Mouse (Mus musculus): ENCODE data around the gene Pigl. TPM values are rescaled to one million over a fixed set of nuclear protein-coding genes. Genes with fewer than 3 reads are reported as not detected.

Gene Pigl
- 10.5 and 10.7 TPM in 2 replicates for polyA plus RNA-seq (2016; fragmentation: Nextera tagmentation; extraction: Ambion mirVana)

DNA sequence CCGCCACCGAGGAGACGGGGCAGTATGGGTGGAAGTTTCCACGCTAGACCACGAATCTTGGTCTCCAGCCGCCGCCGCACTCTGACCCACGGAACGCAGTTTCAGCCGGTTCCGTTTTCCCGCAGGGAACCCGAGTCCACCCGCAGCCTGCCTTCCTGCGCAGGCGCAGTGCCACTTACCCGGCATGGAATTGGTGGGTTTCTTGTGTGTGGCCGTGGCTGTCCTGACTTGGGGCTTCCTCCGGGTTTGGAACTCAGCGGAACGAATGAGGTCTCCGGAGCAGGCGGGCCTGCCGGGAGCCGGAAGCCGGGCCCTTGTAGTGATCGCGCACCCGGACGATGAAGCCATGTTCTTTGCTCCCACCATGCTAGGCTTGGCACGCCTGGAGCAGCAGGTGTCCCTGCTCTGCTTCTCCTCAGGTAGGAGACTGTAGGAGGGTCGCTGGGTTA lies at the start of gene Pigl, which contains the start of gene Ncor1:
Pigl (plus strand) TSS at position 185 of the 449 bp plus-strand sequence.
Ncor1 (minus strand) TSS at position 266 of the 449 bp plus-strand sequence.
- WGBS = under 1% methylated on average over 33 of the region's 33 CpGs
- Histone ChIP-seq H3K4me2 (replicated peaks) (peak within 1 kb of the TSS; percentile 87), H3K27ac (peak within 1 kb of the TSS; percentile 98), H3K4me1 (peaks cover 13% of the 10 kb centered on the region), H3K9ac (peak within 1 kb of the TSS; percentile 99), H3K36me3 (no peaks in the 10 kb centered on the region), H3K9me3 (replicated peaks) (no peaks in the 10 kb centered on the region), H3K4me3 (peak within 1 kb of the TSS; percentile 95), H3K27me3 (no peaks in the 10 kb centered on the region)
- peak; percentile 50 for ATAC-seq (ENCODE audit: low FRiP score)

DNA sequence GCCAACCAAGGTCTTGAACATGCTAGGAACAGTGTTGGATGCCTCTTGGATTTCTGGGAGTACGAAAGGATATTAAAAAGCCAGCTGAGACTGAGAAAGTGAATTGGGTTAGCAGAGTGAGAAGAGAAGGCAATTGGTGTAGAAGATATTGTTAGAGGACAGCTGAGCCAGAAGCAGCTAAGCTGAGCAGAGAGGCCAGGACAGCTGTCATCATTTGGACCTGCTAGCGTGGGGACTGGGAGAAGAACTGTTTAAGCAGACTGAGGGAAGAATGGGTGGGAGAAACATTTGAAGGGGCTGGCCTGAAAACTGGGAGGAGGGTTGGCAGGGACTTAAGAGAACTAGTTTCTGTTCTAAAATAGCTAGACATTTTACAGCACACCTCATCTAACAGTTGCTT lies 49.4 kb upstream of the Pigl start:
- Histone ChIP-seq H3K4me3 (no peak overlapping the region), H3K4me1 (no peaks in the 10 kb centered on the region), H3K9ac (no peak overlapping the region), H3K27ac (no peak overlapping the region), H3K9me3 (replicated peaks) (no peaks in the 10 kb centered on the region), H3K27me3 (no peaks in the 10 kb centered on the region), H3K4me2 (replicated peaks) (no peak overlapping the region), H3K36me3 (peaks cover 19% of the 10 kb centered on the region)
- 91% methylated on average over 2 of the region's 2 CpGs for WGBS
- ATAC-seq (ENCODE audit: low FRiP score) = no peak

DNA sequence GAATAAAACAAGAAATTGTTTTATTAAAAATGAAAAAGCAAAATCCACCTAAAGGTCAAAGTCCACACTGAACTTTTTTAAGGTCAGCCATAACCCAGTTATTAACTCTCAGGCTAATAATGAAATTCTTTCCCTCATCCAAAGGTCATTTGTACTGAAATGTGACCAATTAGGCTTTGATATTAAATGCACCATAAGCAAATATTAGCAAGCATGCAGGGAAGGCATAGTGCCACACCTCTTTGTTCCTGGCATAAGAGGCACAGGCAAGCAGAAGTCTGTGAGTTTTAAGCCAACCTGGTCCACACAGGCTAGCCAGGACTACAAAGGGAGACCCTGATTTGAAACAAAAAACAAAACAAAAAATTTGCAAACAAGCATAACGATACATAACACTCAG lies 48.6 kb upstream of the Pigl start:
- no peaks in the 10 kb centered on the region for H3K4me1 ChIP-seq
- no peak for ATAC-seq (ENCODE audit: low FRiP score)
- no peak overlapping the region for H3K9ac ChIP-seq
- no peak overlapping the region for H3K4me3 ChIP-seq
- H3K27ac ChIP-seq = no peak overlapping the region
- no peaks in the 10 kb centered on the region for H3K27me3 ChIP-seq
- 98% methylated on average over 1 of the region's 1 CpGs for WGBS
- H3K4me2 ChIP-seq (replicated peaks) = no peak overlapping the region
- H3K36me3 ChIP-seq = peaks cover 27% of the 10 kb centered on the region
- no peaks in the 10 kb centered on the region for H3K9me3 ChIP-seq (replicated peaks)

DNA sequence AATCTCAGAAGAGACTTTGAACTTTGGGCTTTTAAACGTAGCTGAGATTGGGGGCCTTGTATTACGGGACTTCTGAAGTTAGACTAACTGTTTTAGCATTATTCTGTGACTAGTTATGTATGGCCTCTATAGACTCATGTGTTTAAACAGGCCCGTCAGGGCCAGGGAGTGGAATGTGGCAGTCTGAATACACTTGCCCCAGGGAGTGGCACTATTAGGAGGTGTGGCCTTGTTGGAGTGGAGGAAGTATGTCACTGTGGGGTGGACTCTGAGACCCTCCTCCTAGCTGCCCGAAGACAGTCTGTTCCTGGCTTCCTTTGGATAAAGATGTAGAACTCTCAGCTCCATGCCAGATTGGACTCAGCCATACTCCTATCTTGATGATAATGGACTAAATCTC lies 43.2 kb upstream of the Pigl start:
- Histone ChIP-seq H3K27me3 (no peaks in the 10 kb centered on the region), H3K9ac (no peak overlapping the region), H3K4me3 (no peak overlapping the region), H3K27ac (no peak overlapping the region), H3K4me2 (replicated peaks) (no peak overlapping the region), H3K36me3 (peaks cover 40% of the 10 kb centered on the region), H3K4me1 (no peaks in the 10 kb centered on the region), H3K9me3 (replicated peaks) (no peaks in the 10 kb centered on the region)
- WGBS = 90% methylated on average over 4 of the region's 4 CpGs
- ATAC-seq (ENCODE audit: low FRiP score) = no peak

DNA sequence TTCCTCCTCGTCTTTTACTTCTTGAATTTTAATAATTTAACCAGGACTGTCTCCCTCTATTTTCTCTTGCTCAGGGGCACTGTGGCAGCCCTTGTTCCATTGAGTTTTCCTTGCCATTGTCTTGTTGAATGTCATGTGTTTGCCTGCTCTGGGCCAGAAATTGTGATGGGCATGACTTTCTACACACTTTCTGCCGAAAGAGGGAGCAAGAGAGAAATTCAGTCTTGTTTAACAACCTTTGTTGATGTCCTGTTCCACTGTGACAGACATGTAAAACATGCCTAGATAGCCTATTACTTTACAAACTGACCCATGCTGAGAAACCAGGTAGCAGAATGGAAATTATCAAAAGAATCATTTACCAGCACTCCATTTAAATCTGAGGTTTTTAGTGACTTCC lies 33.7 kb upstream of the Pigl start:
- Histone ChIP-seq H3K27ac (no peak overlapping the region), H3K4me1 (no peaks in the 10 kb centered on the region), H3K4me3 (no peak overlapping the region), H3K36me3 (peaks cover 23% of the 10 kb centered on the region), H3K9me3 (replicated peaks) (no peaks in the 10 kb centered on the region), H3K4me2 (replicated peaks) (no peak overlapping the region), H3K9ac (no peak overlapping the region), H3K27me3 (no peaks in the 10 kb centered on the region)
- 72% methylated on average over 2 of the region's 2 CpGs for WGBS
- no peak for ATAC-seq (ENCODE audit: low FRiP score)

DNA sequence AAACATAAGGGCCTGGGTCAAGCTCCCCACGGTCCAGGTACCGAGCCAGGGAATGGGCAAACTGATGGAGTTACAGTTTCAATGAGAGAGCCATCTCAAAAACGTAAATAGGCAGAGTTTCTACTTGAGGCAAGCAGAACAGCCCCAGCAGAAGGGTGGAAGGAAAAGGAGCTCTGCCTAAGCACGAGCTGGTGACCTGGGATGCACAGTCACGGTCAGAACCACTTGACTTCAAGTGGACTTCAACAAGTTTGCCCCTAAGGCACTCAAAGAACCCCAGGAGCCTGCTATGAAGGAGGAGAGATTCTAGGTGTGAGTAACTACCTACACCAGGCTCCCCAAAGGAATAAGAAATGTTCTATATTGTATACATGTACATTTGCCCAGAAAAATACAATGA lies 32.0 kb upstream of the Pigl start:
- no peak overlapping the region for H3K27ac ChIP-seq
- WGBS = 94% methylated on average over 5 of the region's 5 CpGs
- no peaks in the 10 kb centered on the region for H3K4me1 ChIP-seq
- H3K27me3 ChIP-seq = no peaks in the 10 kb centered on the region
- H3K9me3 ChIP-seq (replicated peaks) = no peaks in the 10 kb centered on the region
- no peak for ATAC-seq (ENCODE audit: low FRiP score)
- no peak overlapping the region for H3K4me3 ChIP-seq
- H3K9ac ChIP-seq = no peak overlapping the region
- peaks cover 29% of the 10 kb centered on the region for H3K36me3 ChIP-seq
- H3K4me2 ChIP-seq (replicated peaks) = no peak overlapping the region

DNA sequence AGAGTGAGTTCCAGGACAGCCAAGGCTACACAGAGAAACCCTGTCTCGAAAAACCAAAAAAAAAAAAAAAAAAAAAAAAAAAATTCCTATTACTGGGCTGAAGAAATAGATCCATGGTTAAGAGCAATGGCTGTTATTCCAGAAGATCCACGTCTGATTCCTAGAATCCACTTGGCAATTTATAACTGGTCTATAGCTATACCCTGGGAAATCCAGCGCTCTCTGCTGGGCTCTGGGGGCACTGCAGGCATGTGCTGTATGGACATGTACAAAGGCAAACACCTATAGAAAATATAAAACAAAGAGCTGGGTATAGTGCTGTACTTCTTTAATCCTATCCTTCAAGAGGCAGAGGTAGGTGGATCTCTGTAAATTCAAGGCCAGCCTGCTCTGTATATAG lies 31.2 kb upstream of the Pigl start:
- WGBS = 92% methylated on average over 2 of the region's 3 CpGs
- ATAC-seq (ENCODE audit: low FRiP score) = no peak
- Histone ChIP-seq H3K4me1 (no peaks in the 10 kb centered on the region), H3K9ac (no peak overlapping the region), H3K27me3 (no peaks in the 10 kb centered on the region), H3K9me3 (replicated peaks) (no peaks in the 10 kb centered on the region), H3K4me2 (replicated peaks) (no peak overlapping the region), H3K27ac (no peak overlapping the region), H3K36me3 (peaks cover 26% of the 10 kb centered on the region), H3K4me3 (no peak overlapping the region)

DNA sequence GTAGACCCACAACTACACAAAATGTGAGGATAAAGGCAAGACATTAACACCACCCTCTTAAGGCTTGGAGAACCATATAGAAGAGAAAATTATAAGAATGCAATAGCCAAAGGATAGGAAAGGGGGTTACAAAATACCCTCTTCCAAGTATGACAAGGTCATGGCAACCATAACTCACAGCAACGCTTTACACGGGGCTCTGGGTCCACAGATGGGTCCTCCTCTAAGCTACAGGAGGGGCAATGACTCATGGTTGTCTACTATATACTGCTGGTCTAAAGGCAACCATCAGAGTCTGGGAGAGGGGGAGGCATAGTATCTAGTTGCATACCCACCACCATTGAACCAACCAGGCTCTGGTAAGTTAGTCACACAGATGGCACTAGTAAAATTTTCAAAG lies 26.0 kb upstream of the Pigl start:
- Histone ChIP-seq H3K27ac (no peak overlapping the region), H3K4me1 (no peaks in the 10 kb centered on the region), H3K9me3 (replicated peaks) (no peaks in the 10 kb centered on the region), H3K27me3 (no peaks in the 10 kb centered on the region), H3K9ac (no peak overlapping the region), H3K4me2 (replicated peaks) (no peak overlapping the region), H3K4me3 (no peak overlapping the region), H3K36me3 (peaks cover 32% of the 10 kb centered on the region)
- WGBS = 97% methylated on average over 2 of the region's 2 CpGs
- ATAC-seq (ENCODE audit: low FRiP score) = no peak

DNA sequence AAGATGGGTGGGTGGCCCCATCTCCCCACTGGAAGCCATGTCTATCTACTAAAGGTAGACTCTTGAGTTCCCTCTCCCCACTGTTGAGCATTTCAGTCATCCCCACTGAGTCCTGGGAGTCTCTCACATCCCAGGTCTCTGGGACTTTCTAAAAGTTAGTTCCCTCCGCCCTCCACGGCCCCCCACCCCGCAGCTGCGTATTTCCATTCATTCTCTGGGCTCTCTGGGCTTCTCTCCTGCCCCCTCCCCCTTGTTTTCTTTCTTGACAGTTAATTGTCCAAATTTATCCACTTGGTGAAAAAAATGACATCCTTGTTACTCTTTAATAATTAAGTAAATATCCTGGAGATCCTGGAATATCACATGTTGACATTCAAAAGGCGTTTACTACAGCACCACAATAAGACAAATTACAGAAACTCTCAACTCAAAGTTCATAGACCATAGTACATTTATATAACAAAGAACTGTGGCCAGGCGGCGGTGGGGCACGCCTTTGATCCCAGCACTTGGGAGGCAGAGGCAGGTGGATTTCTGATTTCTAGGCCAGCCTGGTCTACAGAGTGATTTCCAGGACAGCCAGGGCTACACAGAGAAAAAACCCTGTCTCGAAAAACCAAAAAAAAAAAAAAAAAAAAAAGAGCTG lies 17.5 kb upstream of the Pigl start:
- H3K36me3 ChIP-seq = peaks cover 16% of the 10 kb centered on the region
- no peak overlapping the region for H3K27ac ChIP-seq
- no peak overlapping the region for H3K4me2 ChIP-seq (replicated peaks)
- no peak overlapping the region for H3K4me3 ChIP-seq
- H3K9me3 ChIP-seq (replicated peaks) = no peaks in the 10 kb centered on the region
- ATAC-seq (ENCODE audit: low FRiP score) = no peak
- H3K27me3 ChIP-seq = no peaks in the 10 kb centered on the region
- H3K4me1 ChIP-seq = no peaks in the 10 kb centered on the region
- no peak overlapping the region for H3K9ac ChIP-seq
- WGBS = 95% methylated on average over 9 of the region's 9 CpGs

DNA sequence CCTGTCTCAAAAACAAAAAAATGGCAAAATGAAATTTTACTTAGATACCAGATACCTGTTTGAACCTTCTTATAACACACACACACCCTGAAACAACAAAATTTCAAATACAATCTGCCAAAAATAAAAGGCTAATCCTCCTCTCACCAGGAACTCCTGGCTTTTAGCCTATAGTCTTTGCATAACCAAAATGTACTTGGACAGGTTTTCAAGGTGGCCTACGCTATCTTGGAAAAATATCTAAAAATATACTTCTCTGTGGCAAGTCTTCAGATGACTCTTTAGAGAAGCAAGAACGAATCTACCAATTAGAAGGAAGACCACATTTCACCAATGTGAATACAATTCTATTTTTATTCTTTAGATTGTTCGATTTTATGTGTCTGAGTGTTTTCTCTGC lies 12.5 kb upstream of the Pigl start:
- H3K4me1 ChIP-seq = no peaks in the 10 kb centered on the region
- 99% methylated on average over 3 of the region's 3 CpGs for WGBS
- no peak overlapping the region for H3K9ac ChIP-seq
- no peak overlapping the region for H3K27ac ChIP-seq
- H3K4me3 ChIP-seq = no peak overlapping the region
- no peaks in the 10 kb centered on the region for H3K9me3 ChIP-seq (replicated peaks)
- H3K36me3 ChIP-seq = peaks cover 9% of the 10 kb centered on the region
- no peak for ATAC-seq (ENCODE audit: low FRiP score)
- H3K4me2 ChIP-seq (replicated peaks) = no peak overlapping the region
- H3K27me3 ChIP-seq = no peaks in the 10 kb centered on the region

DNA sequence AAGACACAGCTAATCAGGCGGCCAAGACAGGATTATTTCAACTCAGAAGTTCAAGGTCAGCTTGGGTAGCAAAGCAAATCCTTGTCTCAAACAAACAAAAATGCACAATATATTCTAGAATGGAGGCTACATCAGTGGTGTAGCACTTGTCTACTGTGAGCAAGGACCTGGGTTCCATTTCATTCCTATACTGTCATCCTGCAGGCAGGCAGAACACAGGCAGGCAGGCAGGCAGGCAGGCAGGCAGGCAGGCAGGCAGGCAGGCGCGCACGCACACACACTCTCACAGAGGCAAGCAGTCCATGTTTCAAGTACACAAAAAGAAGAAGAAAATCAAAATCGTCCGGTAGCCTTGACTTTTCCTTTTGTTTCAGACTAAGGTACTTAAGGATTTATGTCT lies 9.3 kb upstream of the Pigl start:
- 88% methylated on average over 6 of the region's 6 CpGs for WGBS
- Histone ChIP-seq H3K9me3 (replicated peaks) (no peaks in the 10 kb centered on the region), H3K27me3 (no peaks in the 10 kb centered on the region), H3K4me3 (no peak overlapping the region), H3K36me3 (peaks cover 9% of the 10 kb centered on the region), H3K4me1 (no peaks in the 10 kb centered on the region), H3K9ac (no peak overlapping the region), H3K4me2 (replicated peaks) (no peak overlapping the region), H3K27ac (no peak overlapping the region)
- no peak for ATAC-seq (ENCODE audit: low FRiP score)

DNA sequence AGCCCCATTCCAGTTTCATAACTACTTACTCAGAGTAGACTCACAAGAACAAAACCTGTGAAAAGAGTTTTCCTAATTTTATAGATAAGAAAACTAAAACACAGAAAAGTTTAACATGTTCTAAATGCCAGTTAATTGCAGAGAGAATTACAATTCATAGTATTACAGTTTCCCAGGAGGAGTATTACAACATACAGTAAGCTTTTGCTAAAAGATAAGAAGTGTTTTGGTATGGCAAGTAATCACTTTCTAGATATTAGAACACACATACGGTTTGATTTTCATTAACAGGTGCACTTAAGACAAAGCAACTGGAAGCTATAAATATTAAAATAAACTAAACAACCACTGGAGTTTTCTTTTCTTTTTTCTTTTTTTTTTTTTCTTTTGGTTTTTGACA lies 3.1 kb upstream of the Pigl start:
- Histone ChIP-seq H3K9ac (no peak overlapping the region), H3K27ac (no peak overlapping the region), H3K4me1 (peaks cover 13% of the 10 kb centered on the region), H3K36me3 (no peaks in the 10 kb centered on the region), H3K9me3 (replicated peaks) (no peaks in the 10 kb centered on the region), H3K4me2 (replicated peaks) (0 out of 2 replicates have a peak overlapping the region, but pooled peaks have one; percentile 87), H3K4me3 (no peak overlapping the region), H3K27me3 (no peaks in the 10 kb centered on the region)
- 98% methylated on average over 1 of the region's 1 CpGs for WGBS
- ATAC-seq (ENCODE audit: low FRiP score) = no peak

DNA sequence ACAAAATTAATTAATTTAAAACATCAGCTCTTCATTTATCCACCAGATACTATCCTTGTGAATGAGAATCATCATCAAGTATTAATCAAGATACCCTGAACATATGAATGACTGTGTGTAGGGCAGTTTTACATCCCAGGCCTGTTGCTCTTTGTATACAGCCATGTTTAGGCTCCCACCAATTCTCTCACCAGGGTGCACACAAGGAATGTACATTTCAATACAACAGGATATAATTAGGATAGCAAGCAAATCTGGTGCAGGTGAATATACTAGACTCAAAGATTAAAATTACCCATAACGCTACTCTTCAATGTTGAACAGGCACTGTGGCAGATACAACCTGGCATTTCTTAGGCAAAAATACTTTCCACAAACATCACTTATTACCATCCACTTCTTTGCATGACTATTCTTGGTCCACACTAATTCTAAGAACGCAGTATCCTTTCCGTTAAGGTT lies 2.2 kb upstream of the Pigl start:
- Histone ChIP-seq H3K27me3 (no peaks in the 10 kb centered on the region), H3K4me1 (peaks cover 13% of the 10 kb centered on the region), H3K4me2 (replicated peaks) (peak overlapping the region; percentile 87), H3K9me3 (replicated peaks) (no peaks in the 10 kb centered on the region), H3K4me3 (peak overlapping the region; percentile 95), H3K36me3 (no peaks in the 10 kb centered on the region), H3K27ac (peak overlapping the region; percentile 98; the same call in 1 of the 2 replicates), H3K9ac (peak overlapping the region; percentile 99; the same call in 1 of the 2 replicates)
- no peak for ATAC-seq (ENCODE audit: low FRiP score)
- WGBS = 6% methylated on average over 3 of the region's 3 CpGs

Measured in hindbrain, embryonic 12.5 days (tissue).